Mouse (Mus musculus) limb, embryonic 13.5 days (tissue): ENCODE measurements around the gene Msl1. TPM values are rescaled to one million over a fixed set of nuclear protein-coding genes. Genes with fewer than 3 reads are reported as not detected.

ENCODE experiments used
- ATAC-seq: fragments of 200-750 bp; cut with Nextera tagmentation; 2 replicates; pipeline ENCODE4 v1.8.0; 2017; ENCODE audit warnings: low read depth, moderate number of reproducible peaks, moderate TSS enrichment; ENCODE audit not compliant: low FRiP score
- H3K27ac ChIP-seq: fragments of 300-500 bp; sonication (generic); 2 replicates; pipeline ENCODE4 v1.5.1; 2015; ENCODE audit warnings: inconsistent platforms, mild to moderate bottlenecking, moderate library complexity
- H3K27me3 ChIP-seq: fragments of 300-500 bp; sonication (generic); 2 replicates; pipeline ENCODE4 v1.6.1; 2015; ENCODE audit warnings: mild to moderate bottlenecking, inconsistent platforms
- H3K36me3 ChIP-seq: fragments of 300-500 bp; sonication (generic); 2 replicates; pipeline ENCODE4 v1.6.1; 2015; ENCODE audit warnings: inconsistent platforms, mild to moderate bottlenecking, moderate library complexity
- H3K4me1 ChIP-seq: fragments of 300-500 bp; sonication (generic); 2 replicates; pipeline ENCODE4 v1.6.1; 2015; ENCODE audit warnings: inconsistent platforms
- H3K4me2 ChIP-seq: fragments of 300-500 bp; sonication (generic); replicated peaks from 2 replicates; pipeline ENCODE4 v1.6.1; 2015; ENCODE audit warnings: inconsistent platforms, mild to moderate bottlenecking, moderate library complexity
- H3K4me3 ChIP-seq: fragments of 300-500 bp; sonication (generic); 2 replicates; pipeline ENCODE4 v1.5.1; 2015; ENCODE audit warnings: moderate library complexity, mild to moderate bottlenecking, inconsistent platforms
- H3K9ac ChIP-seq: fragments of 300-500 bp; sonication (generic); 2 replicates; pipeline ENCODE4 v1.6.1; 2015; ENCODE audit warnings: mild to moderate bottlenecking, inconsistent platforms
- H3K9me3 ChIP-seq: fragments of 300-500 bp; sonication (generic); 2 replicates; pipeline ENCODE4 v1.6.1; 2016; ENCODE audit warnings: inconsistent platforms
- WGBS: fragments of 180-500 bp; shearing (Covaris S2); methylation state at CpG from one replicate; pipeline ENCODE4 v1.1.7; 2015; 5-methylcytosine and 5-hydroxymethylcytosine counted together
- polyA plus RNA-seq: library from polyadenylated mRNA; unstranded; fragments of >200 nt; fragmentation: Nextera tagmentation; extraction: Ambion mirVana; gene quantifications from 2 replicates; pipeline ENCODE4 v1.2.1, GENCODE M21; 2015

The Msl1 gene
- polyA plus RNA-seq, 1 experiment from 2014 or later: 29.2 TPM

GRCm38 (mm10) chr11:98774582-98775347 is 20.6 kb upstream of the Msl1 start, which contains the start of gene Nr1d1:
Gene Nr1d1 (minus strand): TSS chr11:98775333.
- H3K36me3 ChIP-seq: peaks cover 17% of the 10 kb centered on the region
- peak within 1 kb of the TSS; percentile 40 for H3K4me3 ChIP-seq
- WGBS: under 1% methylated on average over 22 of the region's 22 CpGs
- no peaks in the 10 kb centered on the region for H3K9me3 ChIP-seq
- H3K4me1 ChIP-seq: peaks cover 52% of the 10 kb centered on the region
- H3K4me2 ChIP-seq: peak within 1 kb of the TSS; percentile 74
- no peaks in the 10 kb centered on the region for H3K27me3 ChIP-seq
- ATAC-seq: no peak; the same call in 1 of the 2 replicates
- peak within 1 kb of the TSS; percentile 56 for H3K9ac ChIP-seq
- peak within 1 kb of the TSS; percentile 90 for H3K27ac ChIP-seq

- Histone ChIP-seq H3K4me3 (peak overlapping the region; percentile 40), H3K4me1 (peaks cover 52% of the 10 kb centered on the region)
These were observed 19.8 kb upstream of the Msl1 start for GRCm38 (mm10) chr11:98775348-98776051.

GRCm38 (mm10) chr11:98776052-98776764 is 19.1 kb upstream of the Msl1 start:
- Histone ChIP-seq H3K9me3 (no peaks in the 10 kb centered on the region), H3K4me2 (peak overlapping the region; percentile 74)

More at GRCm38 (mm10) chr11:98775348-98776051, 19.8 kb upstream of the Msl1 start:
- Histone ChIP-seq H3K4me2 (peak overlapping the region; percentile 74), H3K9ac (peak overlapping the region; percentile 35; the same call in 1 of the 2 replicates), H3K36me3 (peaks cover 10% of the 10 kb centered on the region), H3K27me3 (no peaks in the 10 kb centered on the region), H3K27ac (peak overlapping the region; percentile 90), H3K9me3 (no peaks in the 10 kb centered on the region)
- WGBS: 2% methylated on average over 15 of the region's 15 CpGs
- peak; percentile 72 for ATAC-seq

GRCm38 (mm10) chr11:98776843-98777590 is 18.3 kb upstream of the Msl1 start:
- H3K9ac ChIP-seq: peak overlapping the region; percentile 45

More at GRCm38 (mm10) chr11:98776052-98776764, 19.1 kb upstream of the Msl1 start:
- Histone ChIP-seq H3K9ac (peak overlapping the region; percentile 35; the same call in 1 of the 2 replicates), H3K36me3 (peaks cover 5% of the 10 kb centered on the region), H3K4me3 (peak overlapping the region; percentile 40; the same call in 1 of the 2 replicates), H3K4me1 (peaks cover 52% of the 10 kb centered on the region), H3K27me3 (no peaks in the 10 kb centered on the region), H3K27ac (peak overlapping the region; percentile 90)
- 39% methylated on average over 12 of the region's 12 CpGs for WGBS
- no peak for ATAC-seq

GRCm38 (mm10) chr11:98777888-98778287 is 17.4 kb upstream of the Msl1 start:
- Histone ChIP-seq H3K27ac (peak overlapping the region; percentile 90; the same call in 1 of the 2 replicates), H3K4me1 (peaks cover 65% of the 10 kb centered on the region), H3K9ac (no peak overlapping the region), H3K9me3 (no peaks in the 10 kb centered on the region), H3K4me2 (peak overlapping the region; percentile 74; the same call in 1 of the 2 replicates), H3K4me3 (no peak overlapping the region), H3K36me3 (no peaks in the 10 kb centered on the region), H3K27me3 (no peaks in the 10 kb centered on the region)
- ATAC-seq: no peak

More at GRCm38 (mm10) chr11:98776843-98777590, 18.3 kb upstream of the Msl1 start:
- Histone ChIP-seq H3K27me3 (no peaks in the 10 kb centered on the region), H3K4me3 (peak overlapping the region; percentile 14; the same call in 1 of the 2 replicates), H3K9me3 (no peaks in the 10 kb centered on the region), H3K4me2 (peak overlapping the region; percentile 74), H3K27ac (peak overlapping the region; percentile 90), H3K4me1 (peaks cover 61% of the 10 kb centered on the region), H3K36me3 (no peaks in the 10 kb centered on the region)
- WGBS: 7% methylated on average over 9 of the region's 9 CpGs
- no peak for ATAC-seq

- Histone ChIP-seq H3K9me3 (no peaks in the 10 kb centered on the region), H3K36me3 (no peaks in the 10 kb centered on the region), H3K9ac (0 out of 2 replicates have a peak overlapping the region, but pooled peaks have one; percentile 36), H3K4me2 (peak overlapping the region; percentile 58), H3K4me3 (no peak overlapping the region), H3K27me3 (no peaks in the 10 kb centered on the region), H3K4me1 (peaks cover 66% of the 10 kb centered on the region), H3K27ac (peak overlapping the region; percentile 94)
- no peak for ATAC-seq
- 19% methylated on average over 12 of the region's 14 CpGs for WGBS
These were observed 13.3 kb upstream of the Msl1 start for GRCm38 (mm10) chr11:98781851-98782512.

- no peaks in the 10 kb centered on the region for H3K36me3 ChIP-seq
- peak overlapping the region; percentile 55 for H3K9ac ChIP-seq
- 0 out of 2 replicates have a peak, but pooled peaks have one; percentile 0 for ATAC-seq
- H3K9me3 ChIP-seq: no peaks in the 10 kb centered on the region
- no peaks in the 10 kb centered on the region for H3K27me3 ChIP-seq
- H3K27ac ChIP-seq: peak overlapping the region; percentile 94
- H3K4me3 ChIP-seq: peak overlapping the region; percentile 19
- peak overlapping the region; percentile 58 for H3K4me2 ChIP-seq
- WGBS: 4% methylated on average over 17 of the region's 17 CpGs
- peaks cover 66% of the 10 kb centered on the region for H3K4me1 ChIP-seq
These were observed 12.6 kb upstream of the Msl1 start for GRCm38 (mm10) chr11:98782651-98783235.

GRCm38 (mm10) chr11:98783236-98783696 is 12.1 kb upstream of the Msl1 start:
- Histone ChIP-seq H3K9me3 (no peaks in the 10 kb centered on the region), H3K27me3 (no peaks in the 10 kb centered on the region), H3K4me2 (peak overlapping the region; percentile 58), H3K27ac (peak overlapping the region; percentile 94), H3K4me3 (peak overlapping the region; percentile 19), H3K9ac (peak overlapping the region; percentile 55), H3K4me1 (peaks cover 66% of the 10 kb centered on the region), H3K36me3 (no peaks in the 10 kb centered on the region)
- ATAC-seq: peak; percentile 49
- 1% methylated on average over 20 of the region's 20 CpGs for WGBS

- Histone ChIP-seq H3K36me3 (no peaks in the 10 kb centered on the region), H3K9ac (no peak overlapping the region), H3K27me3 (no peaks in the 10 kb centered on the region), H3K27ac (peak overlapping the region; percentile 94; the same call in 1 of the 2 replicates), H3K4me2 (no peak overlapping the region; the same call in 1 of the 2 replicates), H3K4me1 (peaks cover 71% of the 10 kb centered on the region), H3K9me3 (no peaks in the 10 kb centered on the region), H3K4me3 (no peak overlapping the region)
- WGBS: 65% methylated on average over 4 of the region's 4 CpGs
- ATAC-seq: no peak
These were observed 11.2 kb upstream of the Msl1 start for GRCm38 (mm10) chr11:98784139-98784538.

GRCm38 (mm10) chr11:98785214-98785613 is 10.1 kb upstream of the Msl1 start:
- H3K9ac ChIP-seq: peak overlapping the region; percentile 13; the same call in 1 of the 2 replicates
- no peaks in the 10 kb centered on the region for H3K9me3 ChIP-seq
- no peaks in the 10 kb centered on the region for H3K27me3 ChIP-seq
- no peaks in the 10 kb centered on the region for H3K36me3 ChIP-seq
- H3K27ac ChIP-seq: peak overlapping the region; percentile 86
- 50% methylated on average over 10 of the region's 10 CpGs for WGBS
- H3K4me1 ChIP-seq: peaks cover 76% of the 10 kb centered on the region
- H3K4me2 ChIP-seq: peak overlapping the region; percentile 44
- ATAC-seq: no peak
- no peak overlapping the region for H3K4me3 ChIP-seq
